Mouse (Mus musculus) leukemia stem cell, adult 10-12 weeks (primary cell): Measurements from ENCODE around the gene Olfr642. TPM values are rescaled to one million over a fixed set of nuclear protein-coding genes. Genes with fewer than 3 reads are reported as not detected.

ENCODE experiments used
- polyA plus RNA-seq: library from polyadenylated mRNA; stranded (reverse); fragments of >175 nt; gene quantifications from 2 replicates; pipeline ENCODE4 v1.2.3, GENCODE M21; 2012; ENCODE audit warnings: low replicate concordance

Gene Olfr642
- not detected in 2 replicates for polyA plus RNA-seq

DNA sequence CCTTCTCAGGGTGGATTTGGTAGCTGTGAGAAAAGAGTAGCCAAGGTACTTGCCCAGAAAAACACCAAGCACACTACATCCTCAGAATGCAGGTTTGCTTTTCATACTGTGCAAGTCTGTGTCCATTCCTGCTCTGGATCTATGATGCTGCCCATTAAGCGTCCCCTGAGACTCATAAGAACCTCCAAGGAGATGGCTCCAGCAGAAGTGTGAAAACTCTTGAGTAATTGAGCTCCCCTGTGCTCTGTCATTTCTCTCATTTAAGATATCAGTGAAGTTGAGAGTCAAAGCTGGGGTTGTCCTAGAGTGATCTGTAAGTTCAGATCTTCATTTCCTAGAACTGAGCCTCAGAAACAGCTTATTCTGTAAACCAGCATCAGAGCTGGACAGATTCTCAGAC, at the start of gene Olfr642:
TSS of gene Olfr642 (minus strand) at position 101 of the 400 bp plus-strand sequence.

DNA sequence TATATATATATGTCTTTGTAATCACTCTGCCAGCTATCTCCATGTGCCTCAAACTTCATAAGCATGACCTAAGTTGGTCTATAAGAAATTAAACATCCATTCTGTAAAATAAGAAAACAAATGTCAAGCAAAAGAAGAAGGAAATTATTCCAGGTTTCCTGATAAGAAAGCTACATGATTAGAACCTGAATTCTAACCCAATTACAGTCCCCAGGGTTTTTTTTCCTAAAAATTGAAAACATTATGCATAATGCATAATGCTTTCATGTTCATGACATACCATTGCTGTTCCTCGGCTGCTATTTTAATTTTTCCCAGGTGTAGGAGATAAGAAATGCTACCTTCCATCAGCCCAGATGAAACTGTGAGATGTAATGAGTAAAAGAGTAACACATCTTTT, 32.9 kb upstream of the Olfr642 start, which contains the start of gene Olfr645:
TSS of gene Olfr645 (minus strand) at position 101 of the 400 bp plus-strand sequence.

GRCm38 (mm10) chr7:104071769-104072168, 19.3 kb upstream of the Olfr642 start, which contains the start of gene Olfr644:
Gene Olfr644, minus strand, starts transcription at chr7:104071869.

DNA sequence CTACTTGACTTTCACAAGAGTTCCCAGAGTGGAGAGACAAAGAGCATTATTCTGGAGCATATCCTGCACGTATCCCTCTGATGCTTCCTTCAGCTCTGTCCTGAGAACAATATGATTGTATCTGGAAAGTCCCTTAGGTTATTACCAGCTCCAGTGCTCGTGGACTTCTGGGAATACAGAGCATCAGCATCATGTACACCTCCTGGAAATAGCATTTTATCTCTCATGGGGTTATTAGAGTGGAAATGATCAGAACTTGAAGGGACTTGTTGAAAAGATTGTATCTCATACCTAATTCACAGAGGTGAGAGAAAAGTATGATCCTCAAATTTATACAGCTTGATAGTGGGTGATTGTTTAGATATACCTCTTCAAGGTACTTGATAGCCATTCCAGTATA, 8.9 kb upstream of the Olfr642 start, which contains the start of gene 4930516K23Rik:
TSS of gene 4930516K23Rik (minus strand) at position 101 of the 400 bp plus-strand sequence.

DNA sequence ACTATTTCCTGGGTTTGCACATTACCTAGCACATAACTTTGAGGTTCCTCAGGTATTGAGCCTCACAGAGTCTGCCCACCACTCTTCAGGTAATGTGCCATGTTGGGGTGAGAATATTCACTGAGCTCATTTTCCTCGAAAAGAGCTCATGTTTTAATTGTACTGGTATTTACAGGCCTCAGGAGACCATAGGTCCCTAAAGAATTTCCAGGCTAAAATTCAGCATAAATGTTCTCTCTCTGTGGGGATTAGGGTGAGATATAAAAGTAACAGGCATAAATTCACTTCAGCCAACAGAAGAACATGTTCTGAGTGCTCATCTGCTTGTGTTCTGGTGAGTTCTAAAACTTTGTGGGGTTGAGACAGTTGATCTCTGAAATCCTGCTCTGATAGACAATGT, 17.3 kb downstream of the Olfr642 start, which contains the start of gene Olfr641:
TSS of gene Olfr641 (plus strand) at position 301 of the 400 bp plus-strand sequence.

DNA sequence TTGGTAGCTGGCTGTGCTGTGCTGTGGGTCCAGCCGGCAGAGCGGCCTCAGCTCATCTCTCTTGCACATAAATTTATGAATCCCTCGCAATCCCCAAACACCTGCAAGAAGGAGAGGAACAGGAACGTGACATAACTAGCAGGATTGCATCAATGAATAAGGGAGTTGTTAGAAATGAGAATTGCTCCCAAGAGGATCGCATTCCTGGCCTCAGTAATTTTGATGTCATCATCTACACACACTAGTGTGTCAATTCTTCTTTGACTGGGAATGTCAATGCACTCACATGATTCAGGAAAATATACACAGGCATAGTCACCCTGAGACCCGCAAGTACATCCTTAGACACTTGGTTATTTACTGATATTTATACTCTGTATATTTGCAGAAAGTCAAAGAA, 27.0 kb downstream of the Olfr642 start, which contains the start of gene Olfr640:
TSS of gene Olfr640 (minus strand) at position 101 of the 400 bp plus-strand sequence.

DNA sequence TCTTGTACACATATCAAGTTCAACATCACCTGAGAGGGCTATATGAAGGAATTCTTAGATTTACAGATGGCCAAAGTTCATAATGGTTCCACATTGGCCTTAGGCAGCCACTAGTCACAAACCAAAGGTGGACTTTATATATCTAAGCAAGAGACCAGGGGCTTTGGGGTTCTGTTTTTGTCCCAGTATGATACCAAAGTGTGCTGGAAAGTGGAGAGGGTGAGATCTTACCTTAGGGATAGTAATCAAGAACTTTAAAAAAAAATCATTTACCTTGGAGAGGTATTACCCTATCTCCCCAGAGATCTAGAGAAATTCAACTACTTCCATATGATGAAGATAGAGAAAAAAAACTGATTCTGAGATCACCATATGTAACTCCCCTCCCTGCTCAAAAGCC, 35.3 kb downstream of the Olfr642 start, which contains the start of gene Olfr639:
TSS of gene Olfr639 (minus strand) at position 101 of the 400 bp plus-strand sequence.

GRCm38 (mm10) chr7:103998446-103998845, 54.0 kb downstream of the Olfr642 start, which contains the start of gene Olfr638:
Gene Olfr638, plus strand, starts transcription at chr7:103998746.

Other genes with a start within 250 kb of the Olfr642 start
- 68.2 and 1,476 TPM in 2 replicates for gene Hbb-bt, start 238.7 kb downstream of the Olfr642 start, polyA plus RNA-seq
- 16,372 and 30,425 TPM in 2 replicates for gene Hbb-bs, start 224.6 kb downstream of the Olfr642 start, polyA plus RNA-seq
- not detected in 2 replicates for gene Hbb-bh2, start 212.1 kb downstream of the Olfr642 start, polyA plus RNA-seq
- gene Hbb-bh1, start 209.5 kb downstream of the Olfr642 start, polyA plus RNA-seq = not detected in 2 replicates
- not detected in 2 replicates for gene Hbb-y, start 199.4 kb downstream of the Olfr642 start, polyA plus RNA-seq
- gene Olfr66, start 166.4 kb downstream of the Olfr642 start, polyA plus RNA-seq = not detected in 2 replicates
- not detected in 2 replicates for gene Olfr64, start 158.2 kb downstream of the Olfr642 start, polyA plus RNA-seq
- not detected in 2 replicates for gene Olfr65, start 149.2 kb downstream of the Olfr642 start, polyA plus RNA-seq
- gene Olfr631, start 123.8 kb downstream of the Olfr642 start, polyA plus RNA-seq = 0.38 TPM in 1 of 2 replicates, not detected in the other
- not detected in 2 replicates for gene Olfr632, start 118.3 kb downstream of the Olfr642 start, polyA plus RNA-seq
- not detected in 2 replicates for gene Olfr633, start 108.2 kb downstream of the Olfr642 start, polyA plus RNA-seq
- not detected in 2 replicates for gene Olfr635, start 81.5 kb downstream of the Olfr642 start, polyA plus RNA-seq
- not detected in 2 replicates for gene Olfr638, start 53.9 kb downstream of the Olfr642 start, polyA plus RNA-seq
- 0.02 TPM in 1 of 2 replicates, not detected in the other for gene Olfr639, start 35.4 kb downstream of the Olfr642 start, polyA plus RNA-seq
- gene Olfr640, start 27.1 kb downstream of the Olfr642 start, polyA plus RNA-seq = 0.08 TPM in 1 of 2 replicates, not detected in the other
- gene Olfr641, start 17.2 kb downstream of the Olfr642 start, polyA plus RNA-seq = not detected in 2 replicates
- not detected in 2 replicates for gene 4930516K23Rik, start 8.8 kb upstream of the Olfr642 start, polyA plus RNA-seq
- gene Olfr644, start 19.2 kb upstream of the Olfr642 start, polyA plus RNA-seq = not detected in 2 replicates
- gene Olfr645, start 32.8 kb upstream of the Olfr642 start, polyA plus RNA-seq = not detected in 2 replicates
- gene Olfr646, start 52.2 kb upstream of the Olfr642 start, polyA plus RNA-seq = not detected in 2 replicates
- not detected in 2 replicates for gene Ubqln5, start 77.2 kb upstream of the Olfr642 start, polyA plus RNA-seq
- not detected in 2 replicates for gene Olfr643, start 84.7 kb upstream of the Olfr642 start, polyA plus RNA-seq
- gene Ubqln3, start 90.6 kb upstream of the Olfr642 start, polyA plus RNA-seq = not detected in 2 replicates
- gene Ubqlnl, start 97.9 kb upstream of the Olfr642 start, polyA plus RNA-seq = not detected in 2 replicates
- gene Olfm5, start 112.2 kb upstream of the Olfr642 start, polyA plus RNA-seq = not detected in 2 replicates
- not detected in 2 replicates for gene Olfr648, start 130.7 kb upstream of the Olfr642 start, polyA plus RNA-seq
- gene Olfr649, start 143.3 kb upstream of the Olfr642 start, polyA plus RNA-seq = not detected in 2 replicates
- gene Trim6, start 166.1 kb upstream of the Olfr642 start, polyA plus RNA-seq = not detected in 2 replicates
- gene Trim34a, start 191.8 kb upstream of the Olfr642 start, polyA plus RNA-seq = 0.09 TPM in 1 of 2 replicates, not detected in the other
- 0.06 TPM in 1 of 2 replicates, not detected in the other for gene Trim5, start 235.4 kb upstream of the Olfr642 start, polyA plus RNA-seq